Mouse (Mus musculus): ENCODE measurements around the gene Nae1. TPM values are rescaled to one million over a fixed set of nuclear protein-coding genes. Genes with fewer than 3 reads are reported as not detected.

The Nae1 gene
- polyA plus RNA-seq, 1 experiment from 2014 or later: 142 TPM

DNA sequence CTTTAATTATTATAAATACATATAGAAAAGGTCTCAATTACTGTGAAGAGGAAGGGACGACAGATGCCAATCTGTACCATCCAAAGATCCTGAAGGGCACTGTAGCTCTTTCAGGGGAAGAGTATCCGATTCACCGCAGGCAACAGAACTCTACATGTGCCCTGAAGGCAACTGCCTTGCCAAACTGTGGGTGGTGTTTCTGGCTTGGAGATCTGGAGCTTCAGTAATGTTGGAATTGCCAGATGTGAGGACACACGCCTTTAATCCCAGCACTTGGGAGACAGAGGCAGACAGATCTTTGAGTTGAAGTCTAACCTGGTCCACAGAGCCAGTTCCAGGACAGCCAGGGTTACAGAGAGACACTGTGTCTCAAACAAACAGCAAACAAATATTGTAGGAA is 4.5 kb upstream of the Nae1 start:
- Histone ChIP-seq H3K27me3 (ENCODE audit: control insufficient read depth, insufficient read depth, low read length) (peaks cover 54% of the 10 kb centered on the region), H3K9me3 (ENCODE audit: control insufficient read depth, low read length) (no peaks in the 10 kb centered on the region)

DNA sequence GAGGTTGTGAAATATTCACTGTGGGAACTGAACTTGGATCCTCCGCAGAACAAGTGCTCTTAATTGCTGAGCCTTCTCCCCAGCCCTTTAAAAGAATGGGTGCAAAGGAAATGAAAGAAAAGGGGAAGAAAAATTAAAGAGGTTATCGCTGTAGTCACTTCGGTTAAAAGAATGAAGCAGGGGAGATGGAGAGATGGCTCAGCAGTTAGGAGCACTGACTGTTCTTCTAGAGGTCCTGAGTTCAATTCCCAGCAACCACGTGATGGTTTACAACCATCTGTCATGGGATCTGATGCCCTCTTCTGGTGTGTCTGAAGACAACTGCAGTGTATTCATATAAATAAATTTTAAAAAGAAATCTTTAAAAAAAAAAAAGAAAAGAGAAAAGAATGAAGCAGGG is 1.6 kb upstream of the Nae1 start:
- H3K4me1 ChIP-seq (ENCODE audit: control insufficient read depth, insufficient read depth, low read length): peaks cover 7% of the 10 kb centered on the region; the same call in 1 of the 2 replicates
- no peaks in the 10 kb centered on the region for H3K36me3 ChIP-seq (ENCODE audit: control insufficient read depth, insufficient read depth, low read length)
- no peak overlapping the region for H3K27ac ChIP-seq (replicated peaks; ENCODE audit: low read depth, low read length)
- no peak overlapping the region for H3K4me3 ChIP-seq (ENCODE audit: low read depth, low read length)
- H3K4me2 ChIP-seq (ENCODE audit: low read depth, severe bottlenecking): no peak overlapping the region
- no peaks in the 10 kb centered on the region for H3K9me3 ChIP-seq (ENCODE audit: control insufficient read depth, low read length)
- ATAC-seq (ENCODE audit: insufficient number of reproducible peaks, low FRiP score, low TSS enrichment, low read depth): no peak
- 81% methylated on average over 4 of the region's 4 CpGs for WGBS
- no peak overlapping the region for H3K9ac ChIP-seq (ENCODE audit: low read length)
- H3K27me3 ChIP-seq (ENCODE audit: control insufficient read depth, insufficient read depth, low read length): peaks cover 27% of the 10 kb centered on the region
- DNase-seq (ENCODE audit: low spot score): no peak

More for the DNA sequence above, 4.5 kb upstream of the Nae1 start:
- Histone ChIP-seq H3K4me2 (ENCODE audit: low read depth, severe bottlenecking) (no peak overlapping the region), H3K4me1 (ENCODE audit: control insufficient read depth, insufficient read depth, low read length) (no peaks in the 10 kb centered on the region), H3K27ac (replicated peaks; ENCODE audit: low read depth, low read length) (no peak overlapping the region), H3K36me3 (ENCODE audit: control insufficient read depth, insufficient read depth, low read length) (no peaks in the 10 kb centered on the region), H3K9ac (ENCODE audit: low read length) (no peak overlapping the region), H3K4me3 (ENCODE audit: low read depth, low read length) (no peak overlapping the region)
- ATAC-seq (ENCODE audit: insufficient number of reproducible peaks, low FRiP score, low TSS enrichment, low read depth) (no peak), DNase-seq (ENCODE audit: low spot score) (no peak)
- WGBS: 84% methylated on average over 4 of the region's 4 CpGs

DNA sequence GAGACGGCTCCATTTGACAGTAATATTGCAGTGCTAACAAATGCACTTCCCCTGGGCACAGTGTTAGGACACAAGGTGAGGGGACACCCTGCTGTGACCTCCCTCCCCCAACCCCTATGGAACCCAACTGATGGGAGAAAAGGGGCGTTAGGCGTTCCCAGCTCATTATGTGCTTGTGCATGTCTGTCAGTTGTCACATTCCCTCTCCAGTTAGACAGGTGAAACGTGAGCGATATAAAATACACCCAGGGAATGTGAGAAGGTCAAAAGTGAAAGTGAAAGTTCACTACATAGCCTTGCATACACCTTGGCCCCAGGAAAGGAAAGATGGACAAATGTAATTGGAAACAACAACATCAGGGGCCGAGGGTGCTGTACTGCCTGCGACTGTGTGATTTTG is 941 bp upstream of the Nae1 start:
- Histone ChIP-seq H3K36me3 (ENCODE audit: control insufficient read depth, insufficient read depth, low read length) (no peaks in the 10 kb centered on the region), H3K4me3 (ENCODE audit: low read depth, low read length) (no peak overlapping the region), H3K9ac (ENCODE audit: low read length) (no peak overlapping the region), H3K27me3 (ENCODE audit: control insufficient read depth, insufficient read depth, low read length) (peaks cover 20% of the 10 kb centered on the region), H3K27ac (replicated peaks; ENCODE audit: low read depth, low read length) (no peak overlapping the region), H3K4me1 (ENCODE audit: control insufficient read depth, insufficient read depth, low read length) (peaks cover 7% of the 10 kb centered on the region; the same call in 1 of the 2 replicates), H3K9me3 (ENCODE audit: control insufficient read depth, low read length) (no peaks in the 10 kb centered on the region), H3K4me2 (ENCODE audit: low read depth, severe bottlenecking) (no peak overlapping the region)
- DNase-seq (ENCODE audit: low spot score): no peak
- WGBS: 30% methylated on average over 7 of the region's 7 CpGs
- no peak for ATAC-seq (ENCODE audit: insufficient number of reproducible peaks, low FRiP score, low TSS enrichment, low read depth)

DNA sequence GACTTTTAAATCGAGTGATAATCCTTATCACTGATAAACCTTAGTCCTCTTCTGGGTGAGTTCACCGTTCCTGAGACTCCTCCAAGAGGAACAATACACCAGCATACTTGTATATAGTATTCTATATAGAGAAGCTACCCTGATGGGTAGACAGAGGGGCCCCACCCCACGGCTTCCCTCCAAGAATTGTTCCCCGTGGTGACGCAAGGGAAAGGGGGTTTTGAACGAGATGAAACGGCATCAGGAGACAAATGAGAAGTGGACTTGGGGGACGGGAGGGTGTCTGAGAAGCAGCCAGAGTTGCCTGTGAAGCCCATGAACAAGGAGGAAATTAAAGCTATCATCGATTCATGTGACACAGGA is 323 bp upstream of the Nae1 start:
- Histone ChIP-seq H3K4me2 (ENCODE audit: low read depth, severe bottlenecking) (peak overlapping the region; percentile 49), H3K36me3 (ENCODE audit: control insufficient read depth, insufficient read depth, low read length) (peaks cover 1% of the 10 kb centered on the region; the same call in 1 of the 2 replicates), H3K27ac (replicated peaks; ENCODE audit: low read depth, low read length) (no peak overlapping the region), H3K27me3 (ENCODE audit: control insufficient read depth, insufficient read depth, low read length) (peaks cover 14% of the 10 kb centered on the region), H3K9me3 (ENCODE audit: control insufficient read depth, low read length) (no peaks in the 10 kb centered on the region), H3K4me3 (ENCODE audit: low read depth, low read length) (peak overlapping the region; percentile 92; the same call in 1 of the 2 replicates), H3K4me1 (ENCODE audit: control insufficient read depth, insufficient read depth, low read length) (peaks cover 7% of the 10 kb centered on the region; the same call in 1 of the 2 replicates), H3K9ac (ENCODE audit: low read length) (no peak overlapping the region)
- DNase-seq (ENCODE audit: low spot score) (no peak), ATAC-seq (ENCODE audit: insufficient number of reproducible peaks, low FRiP score, low TSS enrichment, low read depth) (peak; percentile 60)
- WGBS: 15% methylated on average over 9 of the region's 9 CpGs

DNA sequence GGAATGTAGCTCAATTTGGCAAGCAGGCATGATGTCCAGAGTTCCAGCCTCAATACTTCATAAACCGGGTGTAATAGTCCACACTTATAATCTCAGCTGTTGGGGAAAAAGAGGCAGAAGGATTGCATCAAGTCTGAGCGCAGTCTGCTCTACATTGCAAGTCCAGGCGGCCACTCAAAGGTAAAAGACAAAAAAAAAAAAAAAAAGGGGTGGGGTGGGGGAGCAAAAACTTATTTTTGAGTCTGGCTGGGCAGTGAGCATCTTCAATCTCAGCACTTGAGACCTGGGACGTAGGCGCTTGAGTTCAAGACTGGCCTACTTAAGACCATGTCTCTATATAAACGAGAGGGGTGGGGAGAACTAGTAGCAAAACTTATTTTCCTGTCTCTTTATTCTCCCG is 886 bp downstream of the Nae1 start:
- DNase-seq (ENCODE audit: low spot score) (no peak), ATAC-seq (ENCODE audit: insufficient number of reproducible peaks, low FRiP score, low TSS enrichment, low read depth) (peak; percentile 6; the same call in 1 of the 2 replicates)
- H3K4me1 ChIP-seq (ENCODE audit: control insufficient read depth, insufficient read depth, low read length): peaks cover 7% of the 10 kb centered on the region; the same call in 1 of the 2 replicates
- H3K36me3 ChIP-seq (ENCODE audit: control insufficient read depth, insufficient read depth, low read length): peaks cover 4% of the 10 kb centered on the region; the same call in 1 of the 2 replicates
- WGBS: 26% methylated on average over 7 of the region's 7 CpGs
- H3K9ac ChIP-seq (ENCODE audit: low read length): peak overlapping the region; percentile 96
- no peaks in the 10 kb centered on the region for H3K9me3 ChIP-seq (ENCODE audit: control insufficient read depth, low read length)
- H3K27ac ChIP-seq (replicated peaks; ENCODE audit: low read depth, low read length): no peak overlapping the region
- peak overlapping the region; percentile 56 for H3K4me2 ChIP-seq (ENCODE audit: low read depth, severe bottlenecking)
- H3K27me3 ChIP-seq (ENCODE audit: control insufficient read depth, insufficient read depth, low read length): 0 out of 2 replicates have a peak, but pooled peaks cover 5% of the 10 kb centered on the region
- peak overlapping the region; percentile 92 for H3K4me3 ChIP-seq (ENCODE audit: low read depth, low read length)

DNA sequence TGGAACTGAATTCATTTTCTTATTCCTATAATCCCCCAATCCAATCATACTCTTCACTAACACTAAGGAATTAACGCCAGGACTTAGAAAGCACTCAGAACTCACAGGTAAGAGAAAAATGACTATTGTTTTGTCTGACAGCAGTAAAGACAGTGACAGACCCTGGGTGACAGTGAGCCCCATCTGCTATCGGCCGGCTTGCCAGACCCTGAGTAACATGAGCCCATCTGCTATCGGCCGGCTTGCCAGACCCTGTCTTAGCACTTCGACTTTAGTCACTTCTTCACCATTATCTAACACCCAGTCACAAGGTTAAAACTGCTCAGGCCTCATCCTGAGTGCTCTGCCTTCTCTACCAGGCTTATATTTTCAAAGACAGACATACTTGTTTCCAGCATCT is 4.8 kb downstream of the Nae1 start:
- H3K9me3 ChIP-seq (ENCODE audit: control insufficient read depth, low read length): no peaks in the 10 kb centered on the region
- peaks cover 9% of the 10 kb centered on the region; the same call in 1 of the 2 replicates for H3K36me3 ChIP-seq (ENCODE audit: control insufficient read depth, insufficient read depth, low read length)
- H3K9ac ChIP-seq (ENCODE audit: low read length): no peak overlapping the region
- H3K27ac ChIP-seq (replicated peaks; ENCODE audit: low read depth, low read length): no peak overlapping the region
- H3K4me3 ChIP-seq (ENCODE audit: low read depth, low read length): no peak overlapping the region
- WGBS: 93% methylated on average over 6 of the region's 6 CpGs
- ATAC-seq (ENCODE audit: insufficient number of reproducible peaks, low FRiP score, low TSS enrichment, low read depth) (no peak), DNase-seq (ENCODE audit: low spot score) (no peak)
- peaks cover 7% of the 10 kb centered on the region; the same call in 1 of the 2 replicates for H3K4me1 ChIP-seq (ENCODE audit: control insufficient read depth, insufficient read depth, low read length)
- no peaks in the 10 kb centered on the region for H3K27me3 ChIP-seq (ENCODE audit: control insufficient read depth, insufficient read depth, low read length)
- no peak overlapping the region for H3K4me2 ChIP-seq (ENCODE audit: low read depth, severe bottlenecking)

DNA sequence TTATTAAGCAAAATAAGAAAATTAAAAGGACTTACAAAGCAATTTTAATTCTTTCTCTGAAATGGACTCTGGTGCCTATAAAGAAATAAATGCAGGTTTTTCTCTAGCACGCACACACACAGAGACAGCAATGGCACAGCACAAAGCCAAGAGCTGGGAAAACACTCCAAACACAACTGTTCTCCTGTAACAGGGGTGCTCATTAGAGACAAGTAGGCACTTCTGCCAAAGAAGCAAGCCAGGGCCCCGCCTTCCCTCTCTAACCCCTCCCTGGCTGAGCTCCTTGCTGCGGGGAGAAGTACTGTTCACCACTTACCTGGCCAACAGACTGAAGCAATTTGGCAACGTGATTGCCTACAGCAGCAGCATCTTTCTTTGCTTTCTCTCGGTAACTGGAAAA is 16.6 kb downstream of the Nae1 start:
- H3K27ac ChIP-seq (replicated peaks; ENCODE audit: low read depth, low read length): no peak overlapping the region
- no peak for ATAC-seq (ENCODE audit: insufficient number of reproducible peaks, low FRiP score, low TSS enrichment, low read depth)
- no peaks in the 10 kb centered on the region for H3K4me1 ChIP-seq (ENCODE audit: control insufficient read depth, insufficient read depth, low read length)
- no peak overlapping the region for H3K4me2 ChIP-seq (ENCODE audit: low read depth, severe bottlenecking)
- no peak overlapping the region for H3K9ac ChIP-seq (ENCODE audit: low read length)
- 78% methylated on average over 5 of the region's 5 CpGs for WGBS
- no peak overlapping the region for H3K4me3 ChIP-seq (ENCODE audit: low read depth, low read length)
- H3K9me3 ChIP-seq (ENCODE audit: control insufficient read depth, low read length): no peaks in the 10 kb centered on the region
- no peaks in the 10 kb centered on the region for H3K27me3 ChIP-seq (ENCODE audit: control insufficient read depth, insufficient read depth, low read length)
- H3K36me3 ChIP-seq (ENCODE audit: control insufficient read depth, insufficient read depth, low read length): peaks cover 3% of the 10 kb centered on the region
- DNase-seq (ENCODE audit: low spot score): no peak

DNA sequence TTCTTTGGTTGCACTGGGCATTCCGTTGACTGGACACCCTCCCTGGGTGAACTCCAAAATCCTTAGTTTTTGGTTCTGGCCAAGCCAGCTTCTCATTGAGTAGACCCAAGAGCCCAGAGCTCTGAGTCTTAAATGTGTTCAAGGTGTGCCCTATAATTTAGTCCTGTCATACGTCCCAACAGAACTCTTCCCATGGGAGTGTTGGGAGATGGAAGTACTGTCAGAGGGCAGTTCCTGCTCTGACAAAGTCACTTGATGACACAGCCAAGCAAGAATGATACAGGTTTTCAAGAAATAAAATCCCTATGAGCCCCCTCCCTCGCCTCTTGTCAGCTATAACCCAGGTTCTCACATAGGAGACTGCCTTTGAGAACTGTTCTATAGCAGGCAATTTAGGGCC is 24.3 kb downstream of the Nae1 start:
- 76% methylated on average over 3 of the region's 3 CpGs for WGBS
- Histone ChIP-seq H3K4me2 (ENCODE audit: low read depth, severe bottlenecking) (peak overlapping the region; percentile 97; the same call in 1 of the 2 replicates), H3K9ac (ENCODE audit: low read length) (no peak overlapping the region), H3K9me3 (ENCODE audit: control insufficient read depth, low read length) (no peaks in the 10 kb centered on the region), H3K27ac (replicated peaks; ENCODE audit: low read depth, low read length) (no peak overlapping the region), H3K4me1 (ENCODE audit: control insufficient read depth, insufficient read depth, low read length) (no peaks in the 10 kb centered on the region), H3K4me3 (ENCODE audit: low read depth, low read length) (no peak overlapping the region), H3K36me3 (ENCODE audit: control insufficient read depth, insufficient read depth, low read length) (peaks cover 3% of the 10 kb centered on the region; the same call in 1 of the 2 replicates), H3K27me3 (ENCODE audit: control insufficient read depth, insufficient read depth, low read length) (no peaks in the 10 kb centered on the region)
- ATAC-seq (ENCODE audit: insufficient number of reproducible peaks, low FRiP score, low TSS enrichment, low read depth) (no peak), DNase-seq (ENCODE audit: low spot score) (no peak)
